Mouse (Mus musculus): ENCODE measurements at regions not wholly inside any gene's neighbourhood (a gene's known extent, or its start where the extent isn't known, plus 50 kb on each side); places are given as distances from the start of the nearest gene placed in this dataset.

GRCm38 (mm10) chr14:73730796-73731195, 69.8 kb downstream of the Gm21750 start:
- intact Hi-C loops (cut with DNase I), result no loop called here
- DNase-seq (ENCODE audit: extremely low spot score in 1 of 2, low spot score in 2 of 2), result no peak

- DNase-seq (ENCODE audit: extremely low spot score in 1 of 2, low spot score in 2 of 2), result peak in 1 of 2 experiments; percentile 46
- intact Hi-C loops (cut with DNase I), result no loop called here
Measured at GRCm38 (mm10) chr14:73732161-73732560, 71.1 kb downstream of the Gm21750 start.

- DNase-seq (ENCODE audit: extremely low spot score in 1 of 2, low spot score in 2 of 2), result peak in 1 of 2 experiments; percentile 19
- intact Hi-C loops (cut with DNase I), result no loop called here
Measured at GRCm38 (mm10) chr14:73750790-73751189, 89.8 kb downstream of the Gm21750 start.

GRCm38 (mm10) chr14:73759986-73760385, 99.0 kb downstream of the Gm21750 start:
- intact Hi-C loops (cut with DNase I), result no loop called here
- peak in 1 of 2 experiments; percentile 15 for DNase-seq (ENCODE audit: extremely low spot score in 1 of 2, low spot score in 2 of 2)

GRCm38 (mm10) chr14:73772964-73773363, 111.9 kb downstream of the Gm21750 start:
- no peak for DNase-seq (ENCODE audit: extremely low spot score in 1 of 2, low spot score in 2 of 2)
- intact Hi-C loops (cut with DNase I), result no loop called here

GRCm38 (mm10) chr14:73773810-73774209, 112.8 kb downstream of the Gm21750 start:
- DNase-seq (ENCODE audit: extremely low spot score in 1 of 2, low spot score in 2 of 2), result no peak
- intact Hi-C loops (cut with DNase I), result no loop called here

- peak; percentile 26 to 41 for DNase-seq (ENCODE audit: extremely low spot score in 1 of 2, low spot score in 2 of 2)
- intact Hi-C loops (cut with DNase I), result loop anchor here (2.0 to 5.0 kb wide), 2 partner anchors 866 to 933 kb away; partner anchors contain the start of gene Htr2a
Measured at GRCm38 (mm10) chr14:73776066-73776465, 115.0 kb downstream of the Gm21750 start.

- intact Hi-C loops (cut with DNase I), result no loop called here
- no peak for DNase-seq (ENCODE audit: extremely low spot score in 1 of 2, low spot score in 2 of 2)
Measured at GRCm38 (mm10) chr14:73807169-73807568, 146.1 kb downstream of the Gm21750 start.

GRCm38 (mm10) chr14:73838890-73839289, 177.9 kb downstream of the Gm21750 start:
- intact Hi-C loops (cut with DNase I), result no loop called here

GRCm38 (mm10) chr14:73861782-73862181, 200.8 kb downstream of the Gm21750 start:
- intact Hi-C loops (cut with DNase I), result no loop called here

More at GRCm38 (mm10) chr14:73838890-73839289, 177.9 kb downstream of the Gm21750 start:
- DNase-seq (ENCODE audit: extremely low spot score in 1 of 2, low spot score in 2 of 2), result no peak

GRCm38 (mm10) chr14:73874337-73874736, 213.3 kb downstream of the Gm21750 start:
- no peak for DNase-seq (ENCODE audit: extremely low spot score in 1 of 2, low spot score in 2 of 2)
- intact Hi-C loops (cut with DNase I), result no loop called here

More at GRCm38 (mm10) chr14:73861782-73862181, 200.8 kb downstream of the Gm21750 start:
- DNase-seq (ENCODE audit: extremely low spot score in 1 of 2, low spot score in 2 of 2), result no peak

GRCm38 (mm10) chr14:73875916-73876315, 214.9 kb downstream of the Gm21750 start:
- intact Hi-C loops (cut with DNase I), result no loop called here
- DNase-seq (ENCODE audit: extremely low spot score in 1 of 2, low spot score in 2 of 2), result no peak

- no peak for DNase-seq (ENCODE audit: extremely low spot score in 1 of 2, low spot score in 2 of 2)
- intact Hi-C loops (cut with DNase I), result no loop called here
Measured at GRCm38 (mm10) chr14:73878267-73878666, 217.2 kb downstream of the Gm21750 start.

GRCm38 (mm10) chr14:73878866-73879419, 217.9 kb downstream of the Gm21750 start:
- intact Hi-C loops (cut with DNase I), result no loop called here

GRCm38 (mm10) chr14:73891451-73891850, 230.4 kb downstream of the Gm21750 start:
- no peak for DNase-seq (ENCODE audit: extremely low spot score in 1 of 2, low spot score in 2 of 2)
- intact Hi-C loops (cut with DNase I), result no loop called here

More at GRCm38 (mm10) chr14:73878866-73879419, 217.9 kb downstream of the Gm21750 start:
- DNase-seq (ENCODE audit: extremely low spot score in 1 of 2, low spot score in 2 of 2), result no peak

GRCm38 (mm10) chr14:73894844-73895243, 233.8 kb downstream of the Gm21750 start:
- intact Hi-C loops (cut with DNase I), result no loop called here
- DNase-seq (ENCODE audit: extremely low spot score in 1 of 2, low spot score in 2 of 2), result no peak

GRCm38 (mm10) chr14:73895266-73895665, 234.2 kb downstream of the Gm21750 start:
- intact Hi-C loops (cut with DNase I), result no loop called here
- DNase-seq (ENCODE audit: extremely low spot score in 1 of 2, low spot score in 2 of 2), result no peak

- DNase-seq (ENCODE audit: extremely low spot score in 1 of 2, low spot score in 2 of 2), result no peak
- intact Hi-C loops (cut with DNase I), result no loop called here
Measured at GRCm38 (mm10) chr14:73899078-73899477, 238.1 kb downstream of the Gm21750 start.

- intact Hi-C loops (cut with DNase I), result no loop called here
- no peak for DNase-seq (ENCODE audit: extremely low spot score in 1 of 2, low spot score in 2 of 2)
Measured at GRCm38 (mm10) chr14:73902085-73902713, 241.2 kb downstream of the Gm21750 start.

GRCm38 (mm10) chr14:73913756-73914448, 252.9 kb downstream of the Gm21750 start:
- DNase-seq (ENCODE audit: extremely low spot score in 1 of 2, low spot score in 2 of 2), result peak in 1 of 2 experiments; percentile 4
- intact Hi-C loops (cut with DNase I), result no loop called here
